Mouse (Mus musculus) kidney, postnatal 4 days (tissue): ENCODE measurements at regions not wholly inside any gene's neighbourhood (a gene's known extent, or its start where the extent isn't known, plus 50 kb on each side); places are given as distances from the start of the nearest gene placed in this dataset.

Experiments
- DNase-seq, 2 experiments: peaks; one replicate each; pipeline ENCODE4 v3.0.0; 2021; ENCODE audit warnings: mixed read lengths in 2 of 2

- DNase-seq = no peak
These were observed 107.8 kb upstream of the Prdm1 start for GRCm38 (mm10) chr10:44636061-44636460.

- no peak for DNase-seq
These were observed 103.3 kb upstream of the Prdm1 start for GRCm38 (mm10) chr10:44631584-44631983.

- DNase-seq = peak; percentile 34 to 54
These were observed 102.2 kb upstream of the Prdm1 start for GRCm38 (mm10) chr10:44630485-44630884.

GRCm38 (mm10) chr10:44628387-44628786, 100.1 kb upstream of the Prdm1 start:
- no peak for DNase-seq

- no peak for DNase-seq
These were observed 99.1 kb upstream of the Prdm1 start for GRCm38 (mm10) chr10:44627431-44627830.

- no peak for DNase-seq
These were observed 97.2 kb upstream of the Prdm1 start for GRCm38 (mm10) chr10:44625521-44625920.

- DNase-seq = no peak
These were observed 87.3 kb upstream of the Prdm1 start for GRCm38 (mm10) chr10:44615586-44615985.

GRCm38 (mm10) chr10:44612571-44612970, 84.3 kb upstream of the Prdm1 start:
- no peak for DNase-seq

- DNase-seq = no peak
These were observed 83.1 kb upstream of the Prdm1 start for GRCm38 (mm10) chr10:44611399-44611798.

GRCm38 (mm10) chr10:44609187-44609586, 80.9 kb upstream of the Prdm1 start:
- no peak for DNase-seq

GRCm38 (mm10) chr10:44607334-44607851, 79.1 kb upstream of the Prdm1 start:
- DNase-seq = no peak

GRCm38 (mm10) chr10:44604512-44604911, 76.2 kb upstream of the Prdm1 start:
- DNase-seq = no peak

- DNase-seq = no peak
These were observed 75.2 kb upstream of the Prdm1 start for GRCm38 (mm10) chr10:44603461-44603860.

- DNase-seq = no peak
These were observed 73.2 kb upstream of the Prdm1 start for GRCm38 (mm10) chr10:44601550-44601949.

- DNase-seq = no peak
These were observed 71.6 kb upstream of the Prdm1 start for GRCm38 (mm10) chr10:44599964-44600334.

GRCm38 (mm10) chr10:44599331-44599963, 71.1 kb upstream of the Prdm1 start:
- no peak for DNase-seq

- no peak for DNase-seq
These were observed 70.3 kb upstream of the Prdm1 start for GRCm38 (mm10) chr10:44598615-44599014.

GRCm38 (mm10) chr10:44595932-44596331, 67.6 kb upstream of the Prdm1 start:
- DNase-seq = no peak

GRCm38 (mm10) chr10:44589842-44590241, 61.5 kb upstream of the Prdm1 start:
- no peak for DNase-seq

- DNase-seq = no peak
These were observed 61.1 kb upstream of the Prdm1 start for GRCm38 (mm10) chr10:44589352-44589751.

- no peak for DNase-seq
These were observed 54.4 kb upstream of the Prdm1 start for GRCm38 (mm10) chr10:44582736-44583135.
